Mouse (Mus musculus): ENCODE data around the gene Ifnar2. TPM values are rescaled to one million over a fixed set of nuclear protein-coding genes. Genes with fewer than 3 reads are reported as not detected.

Ifnar2 gene
- polyA plus RNA-seq, 1 experiment from 2014 or later = 34.0 TPM

DNA sequence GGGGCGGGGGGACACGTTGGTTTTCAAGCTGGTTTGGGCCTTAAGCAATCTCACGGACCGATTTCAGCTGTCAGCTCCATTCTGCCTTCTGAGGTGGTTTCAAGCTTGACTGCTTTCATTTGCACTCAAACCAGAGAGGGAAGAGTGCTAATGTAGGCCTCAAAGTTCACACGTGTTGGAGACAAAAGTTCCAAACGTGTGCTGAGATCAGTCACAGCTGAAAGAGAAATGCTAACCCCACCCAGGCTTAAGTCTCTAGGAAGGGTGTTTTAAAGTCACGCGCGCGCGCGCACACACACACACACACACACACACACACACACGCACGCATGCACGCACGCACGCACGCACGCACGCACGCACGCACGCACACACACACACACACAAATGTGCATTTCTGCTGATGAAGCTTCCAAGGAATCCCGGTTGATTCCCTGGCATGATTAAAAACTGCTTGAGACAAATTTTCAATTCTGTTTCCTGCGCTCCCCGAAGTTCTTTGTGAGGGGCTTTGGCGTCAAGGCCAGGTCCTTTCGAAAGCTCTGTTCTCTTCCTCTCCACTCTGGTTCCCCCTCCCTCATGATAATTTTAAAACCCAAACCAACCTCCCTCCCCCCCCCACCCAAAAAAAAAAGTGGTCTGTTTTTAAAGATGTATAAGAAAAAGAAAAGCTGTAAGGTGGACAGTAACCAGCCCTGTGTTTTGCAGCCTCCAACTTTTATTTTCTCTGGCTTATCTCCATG, 23.8 kb upstream of the Ifnar2 start:
- ATAC-seq (ENCODE audit: low FRiP score) = no peak
- H3K4me3 ChIP-seq = no peak overlapping the region
- peak overlapping the region; percentile 20; the same call in 1 of the 2 replicates for H3K4me2 ChIP-seq (replicated peaks)
- peaks cover 8% of the 10 kb centered on the region; the same call in 1 of the 2 replicates for H3K4me1 ChIP-seq
- H3K9me3 ChIP-seq (replicated peaks) = no peaks in the 10 kb centered on the region
- WGBS = 70% methylated on average over 28 of the region's 28 CpGs
- no peak overlapping the region for H3K27ac ChIP-seq
- no peak overlapping the region; the same call in 1 of the 2 replicates for H3K9ac ChIP-seq
- no peaks in the 10 kb centered on the region for H3K36me3 ChIP-seq
- H3K27me3 ChIP-seq = peaks cover 75% of the 10 kb centered on the region

DNA sequence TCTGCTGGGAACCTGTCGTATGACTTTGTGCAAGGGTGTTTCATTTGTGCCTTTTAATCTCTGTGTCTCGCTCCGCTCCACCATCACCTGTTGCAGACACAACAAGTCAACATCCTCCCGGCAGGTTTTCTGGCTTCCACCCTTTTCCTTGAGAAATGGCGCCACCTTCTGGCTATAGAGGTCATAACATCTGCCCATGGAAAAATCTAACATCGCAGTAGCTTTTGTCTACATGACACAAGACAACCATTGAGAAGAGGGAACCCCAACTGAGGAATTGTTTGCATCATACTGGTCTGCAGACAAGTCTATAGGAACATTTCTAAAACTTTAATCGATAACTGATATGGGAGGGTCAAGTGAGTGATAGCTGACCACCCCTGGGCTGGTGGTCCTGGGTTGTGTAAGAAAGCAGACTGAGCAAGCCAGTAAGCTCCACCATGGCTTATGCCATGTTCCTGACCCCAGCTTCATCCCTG, 20.5 kb upstream of the Ifnar2 start:
- Histone ChIP-seq H3K9ac (no peak overlapping the region), H3K27me3 (peaks cover 62% of the 10 kb centered on the region), H3K4me2 (replicated peaks) (no peak overlapping the region), H3K4me3 (no peak overlapping the region), H3K36me3 (no peaks in the 10 kb centered on the region), H3K4me1 (peaks cover 8% of the 10 kb centered on the region; the same call in 1 of the 2 replicates), H3K9me3 (replicated peaks) (no peaks in the 10 kb centered on the region), H3K27ac (no peak overlapping the region)
- 4% methylated on average over 7 of the region's 7 CpGs for WGBS
- no peak for ATAC-seq (ENCODE audit: low FRiP score)

DNA sequence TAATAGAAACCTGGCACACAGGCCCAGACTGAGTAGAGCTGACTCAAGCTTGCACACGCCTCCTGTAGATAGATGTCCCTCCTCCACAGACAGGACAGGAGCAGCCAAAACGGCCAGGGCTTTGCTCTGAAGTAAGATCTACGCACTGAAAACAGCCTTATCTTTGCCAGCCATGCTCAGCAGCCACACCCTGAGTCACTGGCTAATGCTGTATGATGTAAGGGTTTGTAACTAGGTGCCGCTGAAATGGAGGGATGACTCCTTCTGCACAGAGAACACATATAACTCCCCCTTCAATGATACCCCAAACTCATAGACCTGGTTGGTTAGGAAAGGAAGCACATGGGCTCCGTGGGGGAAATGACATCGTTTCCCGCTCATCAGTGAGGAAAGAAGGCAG, 19.8 kb upstream of the Ifnar2 start:
- H3K27ac ChIP-seq = no peak overlapping the region
- H3K27me3 ChIP-seq = peaks cover 64% of the 10 kb centered on the region
- no peaks in the 10 kb centered on the region for H3K36me3 ChIP-seq
- 69% methylated on average over 7 of the region's 7 CpGs for WGBS
- ATAC-seq (ENCODE audit: low FRiP score) = no peak
- no peak overlapping the region for H3K4me3 ChIP-seq
- no peaks in the 10 kb centered on the region for H3K9me3 ChIP-seq (replicated peaks)
- peaks cover 8% of the 10 kb centered on the region; the same call in 1 of the 2 replicates for H3K4me1 ChIP-seq
- no peak overlapping the region for H3K4me2 ChIP-seq (replicated peaks)
- H3K9ac ChIP-seq = no peak overlapping the region

DNA sequence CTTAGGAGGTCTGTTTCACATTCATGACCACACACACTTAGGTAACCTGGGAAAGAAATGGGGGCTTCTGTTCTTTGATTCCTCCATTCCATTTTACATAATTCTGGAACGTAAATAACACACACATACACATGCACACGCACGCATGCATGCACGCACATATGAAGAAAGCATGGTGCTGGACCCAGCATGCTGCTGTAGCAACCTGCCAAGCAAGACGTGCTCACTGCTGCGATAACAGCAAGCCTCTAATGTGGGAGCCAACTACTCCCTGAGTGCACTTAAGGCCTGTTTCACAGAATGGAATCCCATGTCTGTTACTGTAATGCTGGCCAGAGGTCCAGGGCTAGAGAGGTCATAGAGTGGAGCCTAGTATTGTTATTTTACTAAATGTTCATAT, 19.4 kb upstream of the Ifnar2 start:
- H3K4me2 ChIP-seq (replicated peaks) = no peak overlapping the region
- H3K27ac ChIP-seq = no peak overlapping the region
- ATAC-seq (ENCODE audit: low FRiP score) = no peak
- H3K4me1 ChIP-seq = peaks cover 4% of the 10 kb centered on the region; the same call in 1 of the 2 replicates
- 86% methylated on average over 6 of the region's 6 CpGs for WGBS
- no peaks in the 10 kb centered on the region for H3K36me3 ChIP-seq
- H3K4me3 ChIP-seq = no peak overlapping the region
- H3K9ac ChIP-seq = no peak overlapping the region
- H3K9me3 ChIP-seq (replicated peaks) = no peaks in the 10 kb centered on the region
- H3K27me3 ChIP-seq = peaks cover 62% of the 10 kb centered on the region

DNA sequence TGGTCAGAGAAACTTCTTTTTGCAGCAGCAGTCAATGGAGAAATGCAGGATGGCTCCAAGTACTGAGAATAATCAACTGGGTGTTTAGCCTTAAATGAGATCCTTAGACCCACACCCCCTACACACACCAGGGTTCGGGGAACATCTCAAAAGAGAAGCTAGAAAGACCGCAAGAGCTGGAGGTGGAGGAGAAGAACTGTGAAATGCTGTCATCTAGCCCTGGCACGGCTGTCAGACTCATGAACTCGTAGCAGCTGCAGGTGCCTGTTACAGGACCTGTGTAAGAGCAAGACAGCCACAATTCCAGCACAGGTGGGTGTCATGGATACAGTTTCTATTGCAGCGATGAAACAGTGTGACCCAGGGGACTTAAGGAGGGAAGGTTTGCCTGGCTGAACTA, 18.9 kb upstream of the Ifnar2 start:
- H3K4me1 ChIP-seq = no peaks in the 10 kb centered on the region; the same call in 1 of the 2 replicates
- H3K4me3 ChIP-seq = no peak overlapping the region
- H3K4me2 ChIP-seq (replicated peaks) = no peak overlapping the region
- H3K27ac ChIP-seq = no peak overlapping the region
- no peaks in the 10 kb centered on the region for H3K9me3 ChIP-seq (replicated peaks)
- no peaks in the 10 kb centered on the region for H3K36me3 ChIP-seq
- no peak for ATAC-seq (ENCODE audit: low FRiP score)
- H3K27me3 ChIP-seq = peaks cover 62% of the 10 kb centered on the region
- 76% methylated on average over 5 of the region's 5 CpGs for WGBS
- H3K9ac ChIP-seq = no peak overlapping the region

DNA sequence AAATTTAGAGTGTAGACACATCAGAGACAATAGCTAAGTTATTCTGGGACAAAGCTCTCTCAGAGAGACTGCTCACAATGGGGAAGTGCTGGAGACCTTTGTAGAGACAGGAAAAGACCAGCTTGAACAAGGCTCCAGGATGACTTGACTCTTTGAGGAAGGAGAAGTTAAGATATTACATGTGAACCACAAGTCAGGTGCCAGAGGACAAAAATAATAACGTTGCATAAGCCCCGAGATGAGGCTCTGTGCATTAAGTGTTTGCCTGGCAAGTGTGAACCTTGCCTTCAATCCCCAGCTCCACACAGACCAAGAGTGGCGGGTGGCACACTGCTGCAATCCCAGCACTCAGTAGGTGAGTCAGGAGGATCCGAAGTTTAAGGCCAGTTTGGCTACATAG, 18.0 kb upstream of the Ifnar2 start:
- no peak overlapping the region for H3K4me2 ChIP-seq (replicated peaks)
- H3K27ac ChIP-seq = no peak overlapping the region
- no peaks in the 10 kb centered on the region for H3K4me1 ChIP-seq
- no peaks in the 10 kb centered on the region for H3K36me3 ChIP-seq
- no peak overlapping the region for H3K4me3 ChIP-seq
- no peaks in the 10 kb centered on the region for H3K9me3 ChIP-seq (replicated peaks)
- ATAC-seq (ENCODE audit: low FRiP score) = no peak
- peaks cover 58% of the 10 kb centered on the region for H3K27me3 ChIP-seq
- H3K9ac ChIP-seq = no peak overlapping the region
- WGBS = 80% methylated on average over 4 of the region's 4 CpGs

DNA sequence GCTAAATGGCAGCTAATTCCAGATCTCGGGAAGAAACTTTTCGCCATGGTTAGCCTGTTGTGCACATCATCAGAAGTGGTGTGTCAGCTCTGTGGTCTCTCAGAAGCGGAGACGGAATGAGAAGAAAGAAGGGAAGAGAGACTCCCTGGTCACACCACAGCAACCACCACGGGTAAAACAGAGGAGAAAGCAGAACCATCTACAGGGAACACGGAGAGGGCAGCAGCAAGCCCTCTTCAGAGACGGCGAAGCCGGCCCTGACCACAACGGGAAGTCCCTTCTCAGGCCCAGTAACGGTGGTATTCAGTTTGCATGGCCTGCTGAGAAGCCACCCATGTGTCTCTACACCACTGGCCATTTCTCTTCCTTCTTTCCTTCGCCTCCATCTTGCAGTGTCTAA, 17.4 kb upstream of the Ifnar2 start:
- Histone ChIP-seq H3K9ac (no peak overlapping the region), H3K4me1 (no peaks in the 10 kb centered on the region), H3K4me2 (replicated peaks) (no peak overlapping the region), H3K36me3 (no peaks in the 10 kb centered on the region), H3K9me3 (replicated peaks) (no peaks in the 10 kb centered on the region), H3K27ac (no peak overlapping the region), H3K4me3 (no peak overlapping the region), H3K27me3 (peaks cover 54% of the 10 kb centered on the region)
- WGBS = 75% methylated on average over 12 of the region's 12 CpGs
- ATAC-seq (ENCODE audit: low FRiP score) = no peak

DNA sequence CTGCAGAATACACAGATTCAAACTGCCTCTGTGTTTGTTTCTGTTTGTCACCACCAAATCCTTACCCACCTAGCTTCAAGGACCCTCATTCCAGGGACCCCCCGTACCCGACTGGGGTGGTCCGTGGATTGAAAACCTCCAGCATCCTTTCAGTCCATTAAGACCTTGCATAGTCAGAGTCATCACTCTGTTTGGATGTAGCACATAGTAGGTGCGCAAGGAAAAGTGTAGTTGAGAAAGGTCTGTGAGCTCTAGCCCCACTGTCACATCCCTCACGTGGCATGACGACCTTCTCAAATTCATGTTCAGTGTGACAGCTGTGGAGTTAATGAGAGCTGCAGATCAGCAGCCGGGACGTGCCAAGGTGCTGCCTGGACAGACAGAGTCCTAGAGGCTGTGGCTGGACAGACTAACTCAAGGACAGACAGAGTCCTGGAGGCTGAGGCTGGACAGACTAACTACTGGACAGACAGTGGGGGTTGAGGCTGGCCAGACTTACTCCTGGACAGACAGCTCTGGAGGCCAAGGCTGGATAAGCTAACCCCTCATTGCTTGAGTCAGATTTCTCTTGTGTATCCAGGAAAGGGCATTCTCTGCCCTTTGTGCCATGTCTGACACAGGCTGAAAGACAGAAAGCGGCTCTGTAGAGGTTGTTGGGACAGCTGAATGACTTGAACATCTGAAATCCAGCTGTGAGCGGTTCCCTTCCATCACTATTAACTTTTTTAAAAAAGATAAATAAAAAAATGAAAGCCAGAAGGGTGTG, 15.6 kb upstream of the Ifnar2 start:
- no peak for ATAC-seq (ENCODE audit: low FRiP score)
- Histone ChIP-seq H3K4me1 (no peaks in the 10 kb centered on the region), H3K36me3 (no peaks in the 10 kb centered on the region), H3K27me3 (peaks cover 41% of the 10 kb centered on the region), H3K27ac (no peak overlapping the region), H3K9me3 (replicated peaks) (no peaks in the 10 kb centered on the region), H3K4me2 (replicated peaks) (no peak overlapping the region), H3K9ac (no peak overlapping the region), H3K4me3 (no peak overlapping the region)
- WGBS = 69% methylated on average over 10 of the region's 10 CpGs

DNA sequence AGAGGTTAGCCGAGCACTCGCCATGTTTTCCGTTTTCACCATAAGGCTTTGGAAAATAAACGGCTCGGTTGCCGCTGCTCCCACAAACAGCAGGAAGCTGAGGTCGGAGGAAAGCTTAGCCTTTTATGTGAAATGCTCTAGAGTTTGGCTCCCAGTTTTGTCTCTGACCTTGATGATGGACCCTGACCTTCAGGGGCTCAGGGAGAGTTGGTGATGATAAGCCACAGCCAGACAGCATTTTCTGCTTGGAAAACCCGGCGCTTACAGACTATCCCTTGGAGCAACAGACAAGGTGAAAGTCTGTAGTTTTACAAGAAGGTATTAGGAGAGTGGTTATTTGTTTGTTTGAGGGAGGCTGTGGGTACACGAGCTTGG, 15.1 kb upstream of the Ifnar2 start:
- Histone ChIP-seq H3K9ac (no peak overlapping the region), H3K4me3 (no peak overlapping the region), H3K4me1 (no peaks in the 10 kb centered on the region), H3K27me3 (peaks cover 38% of the 10 kb centered on the region), H3K9me3 (replicated peaks) (no peaks in the 10 kb centered on the region), H3K27ac (no peak overlapping the region), H3K36me3 (no peaks in the 10 kb centered on the region), H3K4me2 (replicated peaks) (no peak overlapping the region)
- 52% methylated on average over 10 of the region's 10 CpGs for WGBS
- ATAC-seq (ENCODE audit: low FRiP score) = no peak

DNA sequence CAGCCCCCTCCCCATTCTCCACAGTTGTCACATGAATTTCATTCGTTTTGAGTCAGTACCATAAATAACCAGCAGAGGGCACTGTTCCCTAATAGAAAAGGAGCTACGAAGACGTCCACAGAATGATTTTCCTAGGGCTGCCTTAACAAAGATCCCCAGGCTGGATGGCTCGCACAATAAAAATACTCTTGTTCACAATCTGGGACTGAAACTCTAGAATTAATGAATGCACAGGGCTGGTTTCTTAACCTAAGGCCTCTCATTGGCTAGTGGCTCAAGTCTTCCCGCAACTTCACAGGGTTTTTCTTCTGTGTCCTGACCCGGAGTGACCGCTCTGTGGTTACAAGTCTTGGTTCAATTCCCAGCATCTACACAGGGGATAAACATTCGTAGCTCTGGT, 14.0 kb upstream of the Ifnar2 start:
- Histone ChIP-seq H3K4me3 (no peak overlapping the region), H3K9ac (no peak overlapping the region), H3K4me1 (no peaks in the 10 kb centered on the region), H3K4me2 (replicated peaks) (no peak overlapping the region), H3K9me3 (replicated peaks) (no peaks in the 10 kb centered on the region), H3K27ac (no peak overlapping the region), H3K36me3 (no peaks in the 10 kb centered on the region), H3K27me3 (peaks cover 28% of the 10 kb centered on the region)
- WGBS = 37% methylated on average over 8 of the region's 8 CpGs
- no peak for ATAC-seq (ENCODE audit: low FRiP score)

DNA sequence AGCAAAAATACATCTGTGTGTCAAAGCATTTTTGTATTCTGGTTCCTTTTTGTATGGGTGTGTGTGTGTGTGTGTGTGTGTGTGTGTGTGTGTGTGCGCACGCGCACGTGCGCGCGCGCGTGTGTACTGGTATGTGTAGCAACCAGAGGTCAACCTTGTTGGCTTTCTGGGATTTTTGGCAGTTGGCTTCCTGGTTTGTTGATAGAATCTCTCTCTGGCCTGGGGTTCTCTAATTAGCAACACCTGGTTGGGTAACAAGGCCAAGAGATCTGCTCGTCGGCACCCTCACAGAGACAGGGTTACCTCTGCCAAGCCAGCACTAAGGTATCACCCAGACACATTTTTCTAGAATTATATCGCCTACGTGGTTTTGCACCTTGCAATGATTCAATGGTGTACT, 13.1 kb upstream of the Ifnar2 start:
- H3K27me3 ChIP-seq = peaks cover 18% of the 10 kb centered on the region
- WGBS = 86% methylated on average over 13 of the region's 13 CpGs
- no peaks in the 10 kb centered on the region for H3K9me3 ChIP-seq (replicated peaks)
- no peaks in the 10 kb centered on the region for H3K36me3 ChIP-seq
- no peak overlapping the region for H3K4me3 ChIP-seq
- H3K4me2 ChIP-seq (replicated peaks) = no peak overlapping the region
- no peak for ATAC-seq (ENCODE audit: low FRiP score)
- H3K9ac ChIP-seq = no peak overlapping the region
- H3K4me1 ChIP-seq = no peaks in the 10 kb centered on the region
- H3K27ac ChIP-seq = no peak overlapping the region

DNA sequence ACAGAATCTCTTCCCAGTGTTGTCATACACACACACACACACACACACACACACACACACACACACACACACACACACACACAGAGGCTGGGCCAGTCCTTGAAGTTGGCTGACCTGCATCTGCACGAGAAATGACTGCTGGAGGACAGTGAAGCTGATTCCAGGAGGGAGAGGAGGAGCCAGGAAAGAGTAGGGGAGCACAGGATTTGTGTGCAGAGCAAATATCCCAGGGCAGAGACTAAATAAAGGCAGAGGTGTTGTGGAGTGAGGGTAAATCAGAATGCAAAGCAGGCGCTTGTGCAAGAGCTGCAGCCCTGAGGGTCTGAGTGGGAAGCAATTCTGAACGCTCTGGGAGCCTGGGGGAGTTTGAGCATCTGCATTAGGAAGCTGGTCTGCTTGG, 12.4 kb upstream of the Ifnar2 start:
- no peaks in the 10 kb centered on the region for H3K4me1 ChIP-seq
- no peaks in the 10 kb centered on the region for H3K9me3 ChIP-seq (replicated peaks)
- no peak overlapping the region for H3K4me2 ChIP-seq (replicated peaks)
- ATAC-seq (ENCODE audit: low FRiP score) = no peak
- 60% methylated on average over 3 of the region's 3 CpGs for WGBS
- H3K27ac ChIP-seq = no peak overlapping the region
- no peaks in the 10 kb centered on the region for H3K36me3 ChIP-seq
- peaks cover 14% of the 10 kb centered on the region for H3K27me3 ChIP-seq
- no peak overlapping the region for H3K4me3 ChIP-seq
- H3K9ac ChIP-seq = no peak overlapping the region
